Mouse (Mus musculus): ENCODE measurements at regions not wholly inside any gene's neighbourhood (a gene's known extent, or its start where the extent isn't known, plus 50 kb on each side); places are given as distances from the start of the nearest gene placed in this dataset.

GRCm38 (mm10) chr8:115418056-115418455 is 289.5 kb downstream of the Maf start:
- no peaks in the 10 kb centered on the region for H3K36me3 ChIP-seq (ENCODE audit: control insufficient read depth, insufficient read depth)
- no peak overlapping the region for H3K4me3 ChIP-seq (ENCODE audit: insufficient read depth, poor library complexity, severe bottlenecking)
- H3K27me3 ChIP-seq (ENCODE audit: control insufficient read depth, insufficient read depth, insufficient read length) = no peaks in the 10 kb centered on the region
- no peak overlapping the region for H3ac ChIP-seq (ENCODE audit: control insufficient read depth, insufficient read length, low read depth)
- no peaks in the 10 kb centered on the region for H3K79me3 ChIP-seq (ENCODE audit: low read depth)
- TF ChIP-seq MAX (IDR thresholded peaks at IDR 0.05) (no peak), USF1 (IDR thresholded peaks at IDR 0.05; ENCODE audit: low read depth) (no peak), CEBPB (IDR thresholded peaks at IDR 0.05; ENCODE audit: low read depth) (no peak), CTCF (IDR thresholded peaks at IDR 0.05; ENCODE audit: control insufficient read depth, insufficient read depth, insufficient read length) (no peak), FOSL1 (IDR thresholded peaks at IDR 0.05; ENCODE audit: insufficient read depth, low read length, poor library complexity, severe bottlenecking) (no peak), MYOG (IDR thresholded peaks at IDR 0.05; ENCODE audit: control insufficient read depth, extremely low read depth, insufficient read length) (no peak), MYOD1 (IDR thresholded peaks at IDR 0.05; ENCODE audit: control insufficient read depth, insufficient read length, low read depth) (no peak)
- no peaks in the 10 kb centered on the region for H3K79me2 ChIP-seq (ENCODE audit: control insufficient read depth, insufficient read depth)

GRCm38 (mm10) chr8:115414061-115414473 is 293.5 kb downstream of the Maf start:
- H3ac ChIP-seq (ENCODE audit: control insufficient read depth, insufficient read length, low read depth) = no peak overlapping the region
- H3K36me3 ChIP-seq (ENCODE audit: control insufficient read depth, insufficient read depth) = no peaks in the 10 kb centered on the region
- no peak overlapping the region for H3K4me3 ChIP-seq (ENCODE audit: insufficient read depth, poor library complexity, severe bottlenecking)
- no peaks in the 10 kb centered on the region for H3K79me3 ChIP-seq (ENCODE audit: low read depth)
- H3K27me3 ChIP-seq (ENCODE audit: control insufficient read depth, insufficient read depth, insufficient read length) = no peaks in the 10 kb centered on the region
- no peaks in the 10 kb centered on the region for H3K79me2 ChIP-seq (ENCODE audit: control insufficient read depth, insufficient read depth)
- TF ChIP-seq FOSL1 (IDR thresholded peaks at IDR 0.05; ENCODE audit: insufficient read depth, low read length, poor library complexity, severe bottlenecking) (no peak), USF1 (IDR thresholded peaks at IDR 0.05; ENCODE audit: low read depth) (no peak), CEBPB (IDR thresholded peaks at IDR 0.05; ENCODE audit: low read depth) (no peak), MYOD1 (IDR thresholded peaks at IDR 0.05; ENCODE audit: control insufficient read depth, insufficient read length, low read depth) (no peak), MYOG (IDR thresholded peaks at IDR 0.05; ENCODE audit: control insufficient read depth, extremely low read depth, insufficient read length) (no peak), CTCF (IDR thresholded peaks at IDR 0.05; ENCODE audit: control insufficient read depth, insufficient read depth, insufficient read length) (no peak), MAX (IDR thresholded peaks at IDR 0.05) (no peak)

- TF ChIP-seq MYOG (IDR thresholded peaks at IDR 0.05; ENCODE audit: control insufficient read depth, extremely low read depth, insufficient read length) (no peak), FOSL1 (IDR thresholded peaks at IDR 0.05; ENCODE audit: insufficient read depth, low read length, poor library complexity, severe bottlenecking) (no peak), USF1 (IDR thresholded peaks at IDR 0.05; ENCODE audit: low read depth) (no peak), MYOD1 (IDR thresholded peaks at IDR 0.05; ENCODE audit: control insufficient read depth, insufficient read length, low read depth) (no peak), CTCF (IDR thresholded peaks at IDR 0.05; ENCODE audit: control insufficient read depth, insufficient read depth, insufficient read length) (no peak), CEBPB (IDR thresholded peaks at IDR 0.05; ENCODE audit: low read depth) (no peak), MAX (IDR thresholded peaks at IDR 0.05) (no peak)
Measured at GRCm38 (mm10) chr8:115411756-115412155, 295.8 kb downstream of the Maf start.

GRCm38 (mm10) chr8:115411061-115411460 is 296.5 kb downstream of the Maf start:
- no peak overlapping the region for H3ac ChIP-seq (ENCODE audit: control insufficient read depth, insufficient read length, low read depth)
- H3K36me3 ChIP-seq (ENCODE audit: control insufficient read depth, insufficient read depth) = no peaks in the 10 kb centered on the region
- no peaks in the 10 kb centered on the region for H3K27me3 ChIP-seq (ENCODE audit: control insufficient read depth, insufficient read depth, insufficient read length)
- H3K4me3 ChIP-seq (ENCODE audit: insufficient read depth, poor library complexity, severe bottlenecking) = no peak overlapping the region
- H3K79me3 ChIP-seq (ENCODE audit: low read depth) = no peaks in the 10 kb centered on the region
- no peak for TF ChIP-seq CEBPB (IDR thresholded peaks at IDR 0.05; ENCODE audit: low read depth)
- no peak for TF ChIP-seq MAX (IDR thresholded peaks at IDR 0.05)
- TF ChIP-seq FOSL1 (IDR thresholded peaks at IDR 0.05; ENCODE audit: insufficient read depth, low read length, poor library complexity, severe bottlenecking) = no peak
- no peak for TF ChIP-seq USF1 (IDR thresholded peaks at IDR 0.05; ENCODE audit: low read depth)
- TF ChIP-seq MYOD1 (IDR thresholded peaks at IDR 0.05; ENCODE audit: control insufficient read depth, insufficient read length, low read depth) = no peak
- TF ChIP-seq CTCF (IDR thresholded peaks at IDR 0.05; ENCODE audit: control insufficient read depth, insufficient read depth, insufficient read length) = no peak
- no peak for TF ChIP-seq MYOG (IDR thresholded peaks at IDR 0.05; ENCODE audit: control insufficient read depth, extremely low read depth, insufficient read length)
- no peaks in the 10 kb centered on the region for H3K79me2 ChIP-seq (ENCODE audit: control insufficient read depth, insufficient read depth)

More at GRCm38 (mm10) chr8:115411756-115412155, 295.8 kb downstream of the Maf start:
- no peaks in the 10 kb centered on the region for H3K79me3 ChIP-seq (ENCODE audit: low read depth)
- H3K27me3 ChIP-seq (ENCODE audit: control insufficient read depth, insufficient read depth, insufficient read length) = no peaks in the 10 kb centered on the region
- no peaks in the 10 kb centered on the region for H3K79me2 ChIP-seq (ENCODE audit: control insufficient read depth, insufficient read depth)
- H3K36me3 ChIP-seq (ENCODE audit: control insufficient read depth, insufficient read depth) = no peaks in the 10 kb centered on the region
- no peak overlapping the region for H3K4me3 ChIP-seq (ENCODE audit: insufficient read depth, poor library complexity, severe bottlenecking)
- no peak overlapping the region for H3ac ChIP-seq (ENCODE audit: control insufficient read depth, insufficient read length, low read depth)

GRCm38 (mm10) chr8:115410191-115410590 is 297.4 kb downstream of the Maf start:
- no peaks in the 10 kb centered on the region for H3K79me2 ChIP-seq (ENCODE audit: control insufficient read depth, insufficient read depth)
- H3K4me3 ChIP-seq (ENCODE audit: insufficient read depth, poor library complexity, severe bottlenecking) = no peak overlapping the region
- no peaks in the 10 kb centered on the region for H3K27me3 ChIP-seq (ENCODE audit: control insufficient read depth, insufficient read depth, insufficient read length)
- no peaks in the 10 kb centered on the region for H3K79me3 ChIP-seq (ENCODE audit: low read depth)
- TF ChIP-seq MYOG (IDR thresholded peaks at IDR 0.05; ENCODE audit: control insufficient read depth, extremely low read depth, insufficient read length) (no peak), MAX (IDR thresholded peaks at IDR 0.05) (no peak), CEBPB (IDR thresholded peaks at IDR 0.05; ENCODE audit: low read depth) (no peak), CTCF (IDR thresholded peaks at IDR 0.05; ENCODE audit: control insufficient read depth, insufficient read depth, insufficient read length) (no peak), USF1 (IDR thresholded peaks at IDR 0.05; ENCODE audit: low read depth) (no peak), MYOD1 (IDR thresholded peaks at IDR 0.05; ENCODE audit: control insufficient read depth, insufficient read length, low read depth) (no peak), FOSL1 (IDR thresholded peaks at IDR 0.05; ENCODE audit: insufficient read depth, low read length, poor library complexity, severe bottlenecking) (no peak)
- H3K36me3 ChIP-seq (ENCODE audit: control insufficient read depth, insufficient read depth) = no peaks in the 10 kb centered on the region
- no peak overlapping the region for H3ac ChIP-seq (ENCODE audit: control insufficient read depth, insufficient read length, low read depth)

- H3K79me3 ChIP-seq (ENCODE audit: low read depth) = no peaks in the 10 kb centered on the region
- no peaks in the 10 kb centered on the region for H3K27me3 ChIP-seq (ENCODE audit: control insufficient read depth, insufficient read depth, insufficient read length)
- H3K79me2 ChIP-seq (ENCODE audit: control insufficient read depth, insufficient read depth) = no peaks in the 10 kb centered on the region
- no peak overlapping the region for H3K4me3 ChIP-seq (ENCODE audit: insufficient read depth, poor library complexity, severe bottlenecking)
- no peaks in the 10 kb centered on the region for H3K36me3 ChIP-seq (ENCODE audit: control insufficient read depth, insufficient read depth)
- H3ac ChIP-seq (ENCODE audit: control insufficient read depth, insufficient read length, low read depth) = no peak overlapping the region
- TF ChIP-seq CEBPB (IDR thresholded peaks at IDR 0.05; ENCODE audit: low read depth) = no peak
- TF ChIP-seq CTCF (IDR thresholded peaks at IDR 0.05; ENCODE audit: control insufficient read depth, insufficient read depth, insufficient read length) = no peak
- TF ChIP-seq FOSL1 (IDR thresholded peaks at IDR 0.05; ENCODE audit: insufficient read depth, low read length, poor library complexity, severe bottlenecking) = no peak
- no peak for TF ChIP-seq MYOD1 (IDR thresholded peaks at IDR 0.05; ENCODE audit: control insufficient read depth, insufficient read length, low read depth)
- TF ChIP-seq MAX (IDR thresholded peaks at IDR 0.05) = no peak
- TF ChIP-seq USF1 (IDR thresholded peaks at IDR 0.05; ENCODE audit: low read depth) = no peak
- TF ChIP-seq MYOG (IDR thresholded peaks at IDR 0.05; ENCODE audit: control insufficient read depth, extremely low read depth, insufficient read length) = no peak
Measured at GRCm38 (mm10) chr8:115407535-115407934, 300.1 kb downstream of the Maf start.
